Mouse (Mus musculus) layer of hippocampus, postnatal 36 days (tissue): ENCODE measurements around the gene Dach1. TPM values are rescaled to one million over a fixed set of nuclear protein-coding genes. Genes with fewer than 3 reads are reported as not detected.

Source experiments
- DNase-seq, 2 experiments: peaks; one replicate each; pipeline ENCODE4 v3.0.0; 2022
- total RNA-seq, 2 experiments: library from RNA; stranded (reverse); gene quantifications; 2 replicates each; pipeline ENCODE4 v1.2.3; 2021

The Dach1 gene
- total RNA-seq, 2 experiments from 2014 or later, result 3.9 to 4.8 TPM

DNA sequence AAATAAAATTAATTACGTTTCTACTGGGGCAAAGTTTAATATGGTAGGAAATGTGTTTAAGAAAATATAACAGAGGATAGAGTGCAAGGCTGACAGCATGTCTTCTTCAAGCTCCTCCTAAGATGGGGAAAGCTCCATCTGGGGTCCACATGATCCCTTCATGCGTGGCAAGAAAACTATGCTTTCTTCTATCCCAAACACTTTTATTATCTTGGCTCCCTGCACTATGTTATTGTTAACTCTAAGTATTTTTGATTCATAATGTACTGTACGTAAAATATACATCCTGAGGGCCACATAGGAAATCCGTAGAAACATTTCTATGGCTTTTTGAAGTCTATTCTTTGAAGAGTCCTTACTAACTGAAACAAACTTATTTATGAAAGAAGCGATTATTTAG is 330.3 kb downstream of the Dach1 start:
- no peak for DNase-seq

DNA sequence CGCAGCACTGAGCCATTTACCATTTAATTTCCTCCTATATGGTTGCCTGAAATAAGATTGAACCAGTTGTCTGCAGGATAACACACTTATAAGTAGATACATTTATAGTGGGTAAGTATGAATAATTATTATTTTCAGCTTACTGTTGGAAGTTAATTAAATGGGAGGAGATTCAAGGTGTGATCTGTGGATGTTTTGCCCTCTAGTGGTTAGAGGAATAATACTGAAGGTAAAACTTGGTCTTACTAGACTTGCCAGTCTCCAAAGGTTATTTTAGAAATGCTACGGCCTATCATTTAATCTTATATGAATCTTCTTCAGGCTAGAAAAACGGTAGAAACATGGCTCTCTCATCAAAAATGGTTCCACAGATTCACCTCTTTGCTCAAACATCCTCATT is 339.7 kb downstream of the Dach1 start:
- no peak for DNase-seq

DNA sequence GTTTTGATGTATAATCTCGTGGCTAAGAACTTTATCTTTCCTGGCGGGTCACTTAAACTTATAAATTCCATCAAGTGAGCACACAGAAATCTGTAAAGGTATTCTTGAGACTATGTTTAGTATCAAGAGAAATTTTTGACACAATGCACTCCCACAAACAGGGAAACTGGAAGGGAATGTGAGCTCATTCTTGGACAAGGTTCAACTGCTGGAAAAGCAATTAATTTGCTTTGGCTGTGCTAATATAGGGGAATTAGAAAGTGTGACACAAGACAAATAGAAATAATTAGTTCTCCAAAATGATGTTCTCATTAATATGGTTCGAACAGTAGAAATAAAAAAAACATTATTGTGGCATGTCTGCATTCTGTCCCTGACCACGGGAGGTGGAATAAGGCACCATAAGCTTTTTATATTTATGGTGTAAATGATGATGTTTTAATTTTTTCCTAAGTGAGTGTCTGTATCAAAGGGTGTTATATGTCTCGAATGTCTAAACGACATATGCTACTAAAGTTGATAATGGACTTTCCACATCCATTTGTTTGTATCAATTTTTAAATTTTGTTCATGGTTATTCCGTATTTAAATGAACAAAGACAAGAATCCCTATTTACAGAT is 354.9 kb downstream of the Dach1 start:
- DNase-seq, result peak in 1 of 2 experiments; percentile 2

DNA sequence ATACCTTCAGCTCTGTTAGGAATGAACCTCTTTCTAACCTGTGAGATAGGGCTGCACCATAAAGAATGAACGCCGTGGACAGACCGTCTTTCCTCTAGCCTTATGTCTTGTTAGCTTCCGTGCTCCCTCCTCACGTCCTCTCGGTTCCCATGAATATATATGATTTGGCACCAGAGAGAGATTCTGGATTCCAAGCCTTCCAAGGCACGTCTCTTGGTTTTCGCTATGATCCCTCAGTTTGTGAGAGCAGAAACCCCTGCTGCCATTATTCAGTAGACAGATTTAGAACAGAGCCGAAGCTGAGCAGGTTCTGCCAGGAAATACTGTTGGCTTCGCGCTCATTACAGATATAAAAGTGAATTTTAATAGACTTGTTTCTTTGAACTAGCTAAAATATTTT is 356.0 kb downstream of the Dach1 start:
- no peak for DNase-seq

DNA sequence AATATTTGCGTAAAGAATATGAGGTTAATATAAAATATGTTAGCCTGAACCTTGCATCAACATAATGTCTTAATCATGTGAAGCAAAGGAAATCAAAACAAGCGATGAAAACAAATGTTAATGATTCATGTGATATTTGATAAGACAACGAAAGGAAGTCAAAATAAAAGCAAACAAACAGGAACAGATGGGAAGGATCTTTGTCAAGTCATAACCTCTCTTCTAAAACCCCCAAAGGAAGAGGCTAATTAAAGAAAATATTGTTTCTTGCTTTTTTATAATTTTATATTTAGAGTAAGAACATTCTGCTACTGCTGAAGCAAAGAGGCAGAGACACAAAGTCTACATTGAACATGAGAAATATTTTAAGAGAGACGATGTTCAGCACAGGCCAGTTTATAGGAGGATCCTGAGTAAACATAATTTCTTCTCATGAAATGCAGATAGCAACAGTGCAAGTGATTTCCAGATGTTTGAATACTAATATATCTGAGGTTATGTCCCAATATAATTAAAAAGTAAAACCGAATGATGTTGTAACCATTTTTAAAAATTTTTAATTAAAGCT is 374.1 kb downstream of the Dach1 start:
- DNase-seq, result no peak

DNA sequence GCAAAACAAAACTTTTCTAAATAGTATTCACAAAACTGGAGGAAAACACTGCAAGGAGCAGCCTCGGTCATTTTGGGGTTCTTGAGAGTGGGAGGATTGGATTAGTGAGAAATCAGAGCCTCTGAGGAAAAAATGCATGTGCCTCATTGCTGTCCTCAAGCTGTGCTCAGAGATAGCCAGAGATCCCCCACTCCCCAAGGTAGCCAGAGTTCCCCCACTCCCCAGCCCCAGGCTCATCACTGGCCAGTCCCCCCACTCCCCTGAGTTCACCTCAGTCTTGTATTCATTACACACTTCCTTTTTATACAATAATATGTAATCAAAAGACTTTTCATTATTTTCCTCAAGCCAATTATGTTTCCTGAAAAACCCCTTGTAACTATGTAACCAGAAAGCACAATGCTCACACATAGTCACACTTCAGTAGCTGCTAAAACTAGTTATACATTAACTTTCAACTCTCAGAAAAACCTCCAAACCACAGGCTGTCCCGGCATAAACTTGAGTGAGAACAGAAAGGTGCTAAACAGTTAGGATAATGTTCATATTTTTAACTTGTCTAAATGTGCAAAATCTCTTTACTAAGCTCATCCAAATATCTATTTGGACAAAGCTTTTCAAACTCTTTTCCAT is 395.3 kb downstream of the Dach1 start:
- no peak for DNase-seq

DNA sequence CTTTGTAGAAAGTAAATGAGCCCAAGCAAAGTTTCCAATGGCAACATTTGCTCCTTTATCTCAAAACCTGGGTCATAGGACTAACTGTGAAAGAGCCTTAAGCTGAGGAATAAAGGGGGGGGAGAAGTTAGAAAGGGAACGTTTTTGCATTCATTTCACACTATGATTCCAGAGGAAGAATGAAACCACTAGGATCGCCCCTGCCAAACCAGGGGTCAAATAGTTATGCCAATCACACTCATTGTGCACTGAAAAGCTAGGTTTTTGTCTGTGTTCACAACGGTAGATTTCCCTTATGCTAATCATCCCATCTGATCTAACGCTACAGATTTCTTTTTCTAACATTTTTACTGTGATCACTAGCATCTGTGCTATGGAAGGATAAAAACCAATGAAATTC is 415.2 kb downstream of the Dach1 start:
- DNase-seq, result no peak

DNA sequence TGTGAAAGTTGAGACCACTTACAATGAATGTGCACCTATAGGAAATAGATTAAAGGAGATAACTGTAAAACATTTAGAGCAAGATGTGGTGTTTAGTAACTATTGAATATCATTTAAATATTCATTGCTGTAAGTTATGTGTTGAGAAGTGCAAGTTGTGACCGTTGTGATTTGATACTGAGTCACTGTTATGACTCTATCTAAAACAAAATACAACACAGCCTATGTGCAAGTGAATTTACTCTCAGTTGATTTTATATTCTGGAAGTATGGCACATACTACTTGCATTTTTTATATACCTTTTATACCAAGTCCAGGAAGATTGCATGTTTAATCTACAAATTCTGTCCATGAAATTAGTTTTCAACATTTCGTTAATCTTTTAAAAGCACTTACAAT is 415.6 kb downstream of the Dach1 start:
- DNase-seq, result no peak

DNA sequence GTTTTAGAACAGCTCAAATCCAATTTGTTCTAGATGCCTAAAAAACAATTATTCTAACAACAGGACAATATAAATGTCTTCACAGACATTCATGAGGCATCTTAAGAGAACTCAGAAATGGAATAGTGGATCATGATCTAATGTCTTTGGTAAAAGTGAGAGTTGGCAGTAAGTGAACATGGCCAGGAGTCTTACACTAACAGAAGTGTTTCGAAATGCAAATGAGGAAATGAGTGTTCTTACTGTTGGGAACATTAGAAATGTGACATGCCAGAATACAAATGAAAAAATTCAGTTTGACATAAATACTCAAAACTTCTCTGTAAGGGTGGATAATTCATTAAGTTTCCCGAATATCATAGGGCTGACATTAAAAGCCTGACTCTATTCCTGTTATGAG is 426.3 kb downstream of the Dach1 start:
- no peak for DNase-seq

DNA sequence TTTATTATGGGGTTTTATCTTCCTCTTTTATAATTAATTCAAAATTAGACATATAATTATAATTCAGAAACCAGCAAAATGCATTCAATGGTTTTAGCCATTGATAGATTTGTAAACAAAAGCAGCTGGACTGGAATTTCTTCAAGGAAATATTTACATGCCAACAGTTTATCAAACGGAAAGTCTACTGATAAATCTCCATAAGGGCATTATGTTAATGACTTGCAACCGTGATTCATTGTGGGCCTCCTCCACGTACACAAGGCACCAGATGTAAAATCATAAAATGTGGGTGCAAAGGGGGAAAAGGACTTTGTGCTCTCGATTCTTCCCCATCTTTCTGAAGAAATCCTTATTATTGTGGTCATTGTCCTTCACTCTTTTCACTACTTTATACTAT is 426.8 kb downstream of the Dach1 start:
- no peak for DNase-seq
